Mouse (Mus musculus): ENCODE results near the gene Efna2.

Gene Efna2

GRCm38 (mm10) chr10:80168038-80168661, 11.1 kb upstream of the Efna2 start:
- peak; percentile 97 for DNase-seq (ENCODE audit: low read depth)

GRCm38 (mm10) chr10:80169070-80169469, 10.2 kb upstream of the Efna2 start:
- DNase-seq (ENCODE audit: low read depth), result no peak

- no peak for DNase-seq (ENCODE audit: low read depth)
Observed at GRCm38 (mm10) chr10:80169651-80170050, 9.6 kb upstream of the Efna2 start.

- DNase-seq (ENCODE audit: low read depth), result no peak
Observed at GRCm38 (mm10) chr10:80170052-80170451, 9.2 kb upstream of the Efna2 start.

- no peak for DNase-seq (ENCODE audit: low read depth)
Observed at GRCm38 (mm10) chr10:80170601-80171021, 8.7 kb upstream of the Efna2 start.

GRCm38 (mm10) chr10:80171252-80171651, 8.0 kb upstream of the Efna2 start:
- DNase-seq (ENCODE audit: low read depth), result no peak

GRCm38 (mm10) chr10:80171760-80172526, 7.3 kb upstream of the Efna2 start:
- DNase-seq (ENCODE audit: low read depth), result no peak

- DNase-seq (ENCODE audit: low read depth), result peak; percentile 94
Observed at GRCm38 (mm10) chr10:80172527-80173292, 6.6 kb upstream of the Efna2 start, which contains the start of gene 1600002K03Rik. TSS of gene 1600002K03Rik (plus strand) at chr10:80172944.

- DNase-seq (ENCODE audit: low read depth), result no peak
Observed at GRCm38 (mm10) chr10:80173358-80173757, 5.9 kb upstream of the Efna2 start.

- no peak for DNase-seq (ENCODE audit: low read depth)
Observed at GRCm38 (mm10) chr10:80173955-80174640, 5.2 kb upstream of the Efna2 start.

- DNase-seq (ENCODE audit: low read depth), result peak; percentile 79
Observed at GRCm38 (mm10) chr10:80174705-80175104, 4.6 kb upstream of the Efna2 start.

GRCm38 (mm10) chr10:80175536-80176269, 3.6 kb upstream of the Efna2 start:
- DNase-seq (ENCODE audit: low read depth), result peak; percentile 58

- no peak for DNase-seq (ENCODE audit: low read depth)
Observed at GRCm38 (mm10) chr10:80176270-80176834, 2.9 kb upstream of the Efna2 start.

GRCm38 (mm10) chr10:80177441-80178279, 1.6 kb upstream of the Efna2 start:
- DNase-seq (ENCODE audit: low read depth), result no peak

GRCm38 (mm10) chr10:80180288-80180687, 1.0 kb downstream of the Efna2 start:
- DNase-seq (ENCODE audit: low read depth), result no peak

GRCm38 (mm10) chr10:80180823-80181222, 1.5 kb downstream of the Efna2 start:
- no peak for DNase-seq (ENCODE audit: low read depth)

GRCm38 (mm10) chr10:80182547-80182946, 3.3 kb downstream of the Efna2 start:
- DNase-seq (ENCODE audit: low read depth), result no peak

- DNase-seq (ENCODE audit: low read depth), result no peak
Observed at GRCm38 (mm10) chr10:80186649-80187048, 7.4 kb downstream of the Efna2 start.

GRCm38 (mm10) chr10:80187739-80188138, 8.5 kb downstream of the Efna2 start:
- DNase-seq (ENCODE audit: low read depth), result no peak

- no peak for DNase-seq (ENCODE audit: low read depth)
Observed at GRCm38 (mm10) chr10:80188453-80189024, 9.3 kb downstream of the Efna2 start.

Measured in 416B (cell line).